ENCODE assay signal across 1 mouse cellular context in the genomic region with DNA sequence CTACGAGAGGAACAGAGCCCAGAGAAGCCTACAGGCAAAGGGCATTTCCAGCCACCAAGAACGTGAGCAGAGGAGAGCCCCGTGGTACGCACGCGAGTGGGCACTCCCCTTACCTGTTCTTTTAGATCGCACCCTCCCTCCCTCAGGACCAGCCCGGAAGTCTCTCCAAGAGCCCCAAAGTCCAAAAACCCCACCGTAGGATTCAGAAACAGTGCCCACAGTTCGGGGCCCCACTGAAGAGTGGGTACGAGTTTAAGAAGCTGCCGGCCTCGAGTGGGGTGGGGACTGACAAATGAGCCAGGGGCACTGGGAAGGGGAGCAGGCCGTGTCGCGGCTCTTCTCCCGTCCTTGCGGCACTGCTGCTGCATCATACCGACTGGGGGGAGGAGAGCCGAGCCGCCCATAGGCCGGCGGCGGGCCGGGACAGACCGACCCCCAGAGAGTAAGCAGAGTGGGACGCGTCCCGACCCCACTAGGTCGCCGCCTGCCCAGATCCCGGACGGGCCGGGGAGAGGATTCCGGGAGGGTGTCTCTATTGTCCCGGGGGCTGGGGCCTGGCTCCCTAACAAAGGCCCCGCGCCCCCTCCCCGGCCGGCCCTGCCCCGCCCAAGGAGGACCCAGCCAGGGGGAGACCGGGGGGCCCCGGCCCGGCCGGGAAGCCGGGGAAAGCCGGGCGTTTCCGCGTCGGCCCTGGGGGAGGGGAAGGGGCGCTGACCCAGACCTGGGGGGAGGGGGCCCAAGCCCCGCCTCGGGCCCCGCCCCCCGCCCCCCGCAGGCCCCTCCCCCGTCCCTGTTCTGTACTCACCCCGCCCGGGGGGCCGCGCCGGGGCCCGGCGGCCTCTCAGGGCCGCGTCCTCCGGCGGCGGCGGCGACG.
A peak's percentile ranks its signal among the peaks of the same experiment; 100 is the strongest.
TF ChIP-seq lines count a peak whose summit lies in the region.

No protein-coding gene starts in this region.

TF ChIP-seq in MEL, 35 proteins besides CTCF, POLR2A, EP300 and RAD21:
- no peak for TF ChIP-seq MEF2A (IDR thresholded peaks at IDR 0.05; ENCODE audit: extremely low read depth, insufficient replicate concordance, low read depth, low read length, poor library complexity, severe bottlenecking)
- TF ChIP-seq UBTF (IDR thresholded peaks at IDR 0.05; ENCODE audit: borderline replicate concordance, insufficient read depth, low read depth, low read length): 0 out of 2 replicates have a peak, but pooled peaks have one; percentile 39
- no peak for TF ChIP-seq ZC3H11A (IDR thresholded peaks at IDR 0.05; ENCODE audit: low read depth, low read length)
- TF ChIP-seq GABPA (IDR thresholded peaks at IDR 0.05; ENCODE audit: low read depth, low read length): no peak
- no peak for TF ChIP-seq NRF1 (IDR thresholded peaks at IDR 0.05; ENCODE audit: insufficient read depth, low read depth, low read length, poor library complexity, severe bottlenecking)
- no peak for TF ChIP-seq E2F4 (IDR thresholded peaks at IDR 0.05; ENCODE audit: borderline replicate concordance, low read depth, low read length)
- 0 out of 2 replicates have a peak, but pooled peaks have one; percentile 1 for TF ChIP-seq MYC (IDR thresholded peaks at IDR 0.05; ENCODE audit: low read depth, low read length)
- TF ChIP-seq MXI1 (IDR thresholded peaks at IDR 0.05; ENCODE audit: low read depth, low read length): no peak; the same call in none of the 2 replicates
- no peak for TF ChIP-seq RCOR1 (IDR thresholded peaks at IDR 0.05; ENCODE audit: low read depth, low read length)
- no peak for TF ChIP-seq BHLHE40 (IDR thresholded peaks at IDR 0.05; ENCODE audit: borderline replicate concordance, low read depth, low read length)
- TF ChIP-seq MAX (IDR thresholded peaks at IDR 0.05; ENCODE audit: low read length): no peak
- no peak for TF ChIP-seq GATA1 (IDR thresholded peaks at IDR 0.05; ENCODE audit: low read depth, low read length)
- peak; percentile 12; the same call in 1 of the 2 replicates for TF ChIP-seq ETS1 (IDR thresholded peaks at IDR 0.05; ENCODE audit: low read depth, low read length)
- no peak for TF ChIP-seq CHD2 (IDR thresholded peaks at IDR 0.05; ENCODE audit: low read length)
- no peak for TF ChIP-seq ZNF384 (IDR thresholded peaks at IDR 0.05; ENCODE audit: low read depth, low read length)
- TF ChIP-seq POLR2AphosphoS2 (IDR thresholded peaks at IDR 0.05; ENCODE audit: low read length): peak; percentile 49; the same call in 1 of the 2 replicates
- peak; percentile 60 for TF ChIP-seq SIN3A (IDR thresholded peaks at IDR 0.05; ENCODE audit: low read length)
- TF ChIP-seq ZMIZ1 (IDR thresholded peaks at IDR 0.05; ENCODE audit: low read depth, low read length): 0 out of 2 replicates have a peak, but pooled peaks have one; percentile 29
- no peak for TF ChIP-seq USF1 (IDR thresholded peaks at IDR 0.05; ENCODE audit: low read depth, low read length)
- TF ChIP-seq MAFK (IDR thresholded peaks at IDR 0.05; ENCODE audit: borderline replicate concordance, low read depth, low read length): no peak
- no peak for TF ChIP-seq USF2 (IDR thresholded peaks at IDR 0.05; ENCODE audit: borderline replicate concordance in 1 of 2, insufficient read depth in 1 of 2, low read depth in 1 of 2, low read length in 2 of 2)
- no peak for TF ChIP-seq SMC3 (IDR thresholded peaks at IDR 0.05; ENCODE audit: low read depth, low read length)
- no peak for TF ChIP-seq TCF12 (IDR thresholded peaks at IDR 0.05; ENCODE audit: low read depth, low read length)
- TF ChIP-seq ELF1 (IDR thresholded peaks at IDR 0.05; ENCODE audit: low read depth, low read length): peak; percentile 44
- no peak for TF ChIP-seq JUND (IDR thresholded peaks at IDR 0.05; ENCODE audit: low read depth, low read length)
- TF ChIP-seq NELFE (IDR thresholded peaks at IDR 0.05; ENCODE audit: low read depth, low read length): no peak; the same call in 1 of the 2 replicates
- TF ChIP-seq TAL1 (IDR thresholded peaks at IDR 0.05; ENCODE audit: low read length): no peak
- 0 out of 2 replicates have a peak, but pooled peaks have one; percentile 25 for TF ChIP-seq MAZ (IDR thresholded peaks at IDR 0.05; ENCODE audit: low read depth, low read length)
- TF ChIP-seq ZKSCAN1 (IDR thresholded peaks at IDR 0.05; ENCODE audit: low read depth, low read length): no peak
- TF ChIP-seq KAT2A (conservative IDR thresholded peaks at IDR 0.05; ENCODE audit: low read depth, low read length): no peak
- TF ChIP-seq POLR2AphosphoS5 (IDR thresholded peaks at IDR 0.05; ENCODE audit: borderline replicate concordance, low read depth, low read length): no peak
- TF ChIP-seq HCFC1 (IDR thresholded peaks at IDR 0.05; ENCODE audit: low read depth, low read length): peak; percentile 37
- no peak for TF ChIP-seq TBP (IDR thresholded peaks at IDR 0.05; ENCODE audit: low read depth, low read length)
- no peak for TF ChIP-seq MYB (IDR thresholded peaks at IDR 0.05; ENCODE audit: low read depth, low read length)
- peak; percentile 62; the same call in 1 of the 2 replicates for TF ChIP-seq CHD1 (IDR thresholded peaks at IDR 0.05; ENCODE audit: low read depth, low read length)
